Mouse (Mus musculus): ENCODE data around the gene Nxpe4.

DNA sequence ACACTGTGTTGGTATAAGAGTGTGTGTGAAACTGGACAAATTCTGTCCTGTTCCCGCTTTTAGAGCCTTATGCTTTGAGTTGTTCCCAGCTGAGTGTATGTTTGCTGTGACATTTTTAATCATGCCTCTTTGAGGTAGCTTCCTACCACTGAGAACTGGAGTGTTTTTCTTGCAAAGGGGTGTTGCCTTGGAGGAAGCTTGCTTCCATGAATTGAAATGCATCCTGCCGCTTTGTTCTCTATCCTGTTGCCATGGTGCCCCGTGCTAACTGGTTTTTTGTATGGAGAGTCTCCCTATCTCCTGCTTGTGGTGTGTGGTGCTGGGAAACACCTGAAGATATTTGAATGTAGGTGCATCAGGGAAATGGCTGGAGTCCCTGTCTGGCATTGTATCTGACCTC lies 152.4 kb downstream of the Nxpe4 start:
- TF ChIP-seq CTCF (IDR thresholded peaks at IDR 0.05; ENCODE audit: borderline replicate concordance, control insufficient read depth, extremely low read depth, insufficient read depth, low read length, poor library complexity) (no peak), POLR2A (IDR thresholded peaks at IDR 0.05; ENCODE audit: control insufficient read depth, extremely low read depth, insufficient read depth, low read length, poor library complexity) (no peak)

Measured in thymus, adult 2 months (tissue).